Mouse (Mus musculus) thymus, postnatal 0 days (tissue): ENCODE data around the gene Col3a1. TPM values are rescaled to one million over a fixed set of nuclear protein-coding genes. Genes with fewer than 3 reads are reported as not detected.

Experiments used
- DNase-seq: peaks from one replicate; pipeline ENCODE4 v3.0.0-alpha.2; 2015; ENCODE audit warnings: low spot score
- polyA plus RNA-seq: library from polyadenylated mRNA; unstranded; fragments of >200 nt; fragmentation: Nextera tagmentation; extraction: Ambion mirVana; gene quantifications from 2 replicates; pipeline ENCODE4 v1.2.1, GENCODE M21; 2015

The Col3a1 gene
- polyA plus RNA-seq: 166 and 193 TPM in 2 replicates

DNA sequence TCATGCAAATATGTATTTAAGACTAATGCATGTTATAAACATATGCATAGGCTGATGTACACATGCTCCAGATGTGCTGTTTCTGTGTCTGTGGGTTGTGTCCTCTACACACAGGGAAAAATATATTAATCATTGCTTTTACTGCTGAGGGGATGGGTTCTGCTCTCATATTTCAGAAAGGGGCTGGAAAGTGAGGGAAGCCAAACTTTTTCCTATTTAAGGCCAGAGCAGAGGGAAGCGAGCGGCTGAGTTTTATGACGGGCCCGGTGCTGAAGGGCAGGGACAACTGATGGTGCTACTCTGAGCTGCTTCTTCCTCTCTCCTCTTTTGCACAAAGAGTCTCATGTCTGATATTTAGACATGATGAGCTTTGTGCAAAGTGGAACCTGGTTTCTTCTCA is at the start of gene Col3a1:
Gene Col3a1, plus strand, starts transcription at position 151 of the 400 bp plus-strand sequence.
- no peak for DNase-seq

DNA sequence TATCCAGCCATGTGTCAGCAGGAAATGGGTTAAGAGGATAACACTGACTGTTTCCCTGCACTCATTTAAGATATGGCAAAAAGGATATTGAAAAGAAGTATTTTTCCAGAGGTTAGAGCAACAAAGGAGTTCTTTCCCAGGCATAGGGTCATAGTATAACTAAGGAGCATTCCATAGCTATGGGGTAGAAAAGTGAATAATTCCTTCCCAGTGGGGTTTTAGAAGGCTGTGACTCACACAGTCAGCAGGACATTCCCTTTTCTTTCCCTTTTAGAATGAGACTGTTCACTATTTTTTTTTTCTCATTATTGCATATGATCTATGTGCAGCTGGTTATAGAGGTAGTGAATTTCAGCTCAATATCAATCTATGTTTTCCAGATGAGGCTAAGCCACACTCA is 41.9 kb upstream of the Col3a1 start:
- no peak for DNase-seq

DNA sequence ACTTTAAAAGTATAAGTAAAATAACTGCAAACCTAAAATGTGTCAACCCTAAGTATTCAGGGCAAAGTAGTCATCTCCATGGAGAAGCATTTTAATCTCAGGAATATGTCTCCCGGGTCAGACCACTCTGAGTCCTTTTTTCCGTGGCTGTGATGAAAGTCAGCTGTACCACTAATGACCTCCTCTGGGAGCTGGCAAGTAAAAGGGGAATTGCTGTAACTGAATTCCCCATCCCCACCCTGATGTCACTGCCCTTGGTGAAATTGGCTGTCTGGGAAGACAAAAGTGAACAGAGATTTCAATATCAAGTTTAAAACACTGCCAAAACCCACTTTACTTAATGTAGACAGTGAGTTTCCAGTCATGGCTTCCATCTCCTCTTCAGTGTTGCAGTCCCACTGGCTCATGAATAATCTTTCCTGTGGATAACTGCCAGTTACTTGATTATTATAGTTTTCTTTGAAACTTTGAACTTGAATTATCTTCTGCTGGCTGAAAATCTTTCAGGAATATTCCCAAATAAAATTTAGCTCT is 35.3 kb upstream of the Col3a1 start:
- no peak for DNase-seq

DNA sequence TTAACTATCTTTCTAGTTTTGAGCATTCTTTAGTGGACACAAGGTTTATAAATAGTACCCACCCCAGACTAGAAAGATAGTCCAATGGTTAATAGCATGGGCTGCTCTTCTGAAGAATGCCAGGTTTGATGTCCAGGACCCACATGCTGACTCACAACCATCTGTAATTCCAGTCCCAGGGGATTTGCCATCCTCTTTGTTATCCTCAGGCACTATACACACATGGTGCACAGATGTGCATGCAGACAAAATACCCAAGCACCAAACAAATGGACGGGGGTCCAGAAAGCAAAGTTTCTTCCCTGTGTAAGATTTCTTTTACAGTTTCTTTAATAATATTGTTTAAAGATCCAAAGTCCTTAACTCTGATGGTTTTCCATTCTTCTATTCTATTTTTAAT is 23.4 kb upstream of the Col3a1 start:
- DNase-seq: no peak

DNA sequence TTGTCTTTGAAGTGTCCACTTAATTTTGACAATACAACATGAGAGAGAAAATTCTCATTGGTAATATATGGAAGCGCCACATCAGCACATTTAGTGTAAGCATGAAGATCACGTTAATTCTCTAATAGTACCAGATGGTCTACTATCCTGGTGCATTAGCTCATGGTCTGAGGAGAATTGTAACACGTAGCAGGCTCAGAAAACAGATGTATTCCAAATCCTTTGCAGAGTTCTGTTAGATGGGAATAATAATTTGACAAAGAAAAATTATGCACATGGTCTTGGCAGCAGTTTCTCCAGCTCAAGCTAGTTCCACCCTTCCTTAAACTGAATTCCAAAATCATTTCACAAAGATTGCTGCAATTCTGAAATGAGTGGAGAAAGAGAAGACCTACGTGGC is 21.3 kb upstream of the Col3a1 start:
- no peak for DNase-seq

DNA sequence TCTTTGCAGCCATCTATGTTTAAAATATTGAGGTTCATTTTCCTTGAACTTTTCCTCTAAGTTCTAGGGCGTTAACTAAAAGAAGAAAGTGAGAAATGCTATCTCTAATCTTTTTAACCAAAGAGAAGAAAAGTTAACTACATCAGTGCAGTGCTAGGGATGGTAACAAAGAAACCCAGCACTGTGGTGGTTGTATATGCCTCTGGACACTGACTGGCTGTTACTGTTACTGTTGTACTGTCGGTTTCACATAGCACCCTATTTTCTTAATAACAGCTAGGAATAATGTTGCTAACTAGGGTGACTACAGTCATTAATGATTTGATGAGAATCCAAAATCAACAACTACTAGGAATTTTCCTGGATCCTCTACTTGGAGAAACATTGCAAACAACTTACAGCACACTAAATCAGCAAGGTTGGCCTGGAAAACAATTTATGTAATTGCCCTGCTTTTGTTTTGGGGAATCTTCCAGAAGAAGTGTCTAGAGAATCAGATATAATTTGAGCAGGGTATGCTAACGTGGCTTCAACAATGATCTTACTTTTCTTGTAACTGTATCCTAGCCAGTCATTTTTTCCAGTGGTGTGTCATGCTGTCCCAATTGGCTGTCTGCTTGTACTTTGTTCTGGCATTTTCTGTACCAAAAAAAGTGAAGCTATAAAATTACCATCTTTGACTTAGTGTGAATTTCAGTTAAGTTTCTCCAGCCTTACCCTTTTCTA is 11.8 kb upstream of the Col3a1 start:
- no peak for DNase-seq

DNA sequence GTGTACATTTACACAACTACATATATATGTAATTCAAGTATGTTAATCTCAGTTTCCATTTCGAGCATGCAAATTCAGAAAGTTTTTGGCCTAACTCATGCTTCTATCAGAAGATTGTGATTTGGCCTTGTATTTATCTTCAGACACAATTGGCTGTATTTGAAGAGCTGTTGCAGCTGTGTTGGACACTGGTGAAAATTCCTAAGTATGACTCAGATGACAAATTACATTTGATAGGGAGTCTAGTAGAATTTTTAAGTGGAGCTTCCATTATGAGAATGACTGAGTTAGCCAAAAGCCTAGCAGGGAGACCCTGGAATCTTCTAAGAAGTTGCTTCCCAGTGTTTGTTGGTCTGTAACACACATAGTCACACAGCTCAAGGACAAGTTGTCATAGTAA is 7.1 kb upstream of the Col3a1 start:
- no peak for DNase-seq

GRCm38 (mm10) chr1:45309015-45309414 is 2.3 kb upstream of the Col3a1 start:
- no peak for DNase-seq

GRCm38 (mm10) chr1:45311962-45312361 is 624 bp downstream of the Col3a1 start:
- DNase-seq: no peak

DNA sequence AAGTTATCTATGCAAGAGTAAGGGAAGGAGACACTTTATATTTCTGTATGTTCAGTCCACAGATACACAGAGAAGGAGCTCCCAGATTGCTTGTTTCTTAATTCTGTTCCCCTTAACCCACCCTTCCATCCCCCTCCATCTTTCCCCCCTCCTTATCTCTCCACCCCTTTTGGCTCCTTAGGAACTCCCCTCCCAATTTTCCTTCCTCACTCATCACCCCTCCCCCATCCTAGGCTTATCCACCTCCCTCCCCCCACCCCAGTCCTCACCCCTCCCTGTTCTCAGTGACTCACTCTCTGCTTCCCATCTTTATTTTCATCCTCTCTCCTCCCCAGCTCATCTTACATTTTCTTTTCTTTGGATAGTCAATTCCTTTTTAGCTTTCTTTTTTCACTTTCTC is 1.5 kb downstream of the Col3a1 start:
- no peak for DNase-seq

DNA sequence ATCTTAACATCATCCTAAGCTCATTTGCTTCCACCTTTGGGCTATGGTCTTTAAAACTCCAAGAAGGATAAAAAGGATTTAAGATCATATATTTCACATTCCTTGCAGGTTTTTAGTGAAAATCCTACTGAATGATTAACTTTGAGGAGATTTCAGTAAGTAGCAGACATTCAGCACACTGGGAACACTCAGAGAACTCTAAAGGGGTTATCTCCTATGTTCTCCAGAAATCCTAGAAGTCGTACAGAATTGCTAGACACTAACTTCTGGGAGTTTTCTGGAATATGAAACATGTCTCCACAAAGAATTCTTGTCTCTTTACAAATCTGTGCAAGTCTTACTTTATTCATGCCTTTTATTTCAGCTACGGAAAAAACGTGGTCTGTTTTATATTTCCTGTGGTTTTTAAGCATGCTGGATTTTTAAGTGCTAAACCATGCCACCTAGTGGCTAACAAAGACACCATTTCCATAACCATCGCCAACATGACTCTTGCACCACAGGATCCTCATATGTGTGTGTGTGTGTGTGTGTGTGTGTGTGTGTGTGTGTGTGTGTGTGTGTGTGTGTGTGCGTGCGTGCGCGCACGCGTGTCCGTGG is 2.5 kb downstream of the Col3a1 start:
- peak; percentile 23 for DNase-seq

DNA sequence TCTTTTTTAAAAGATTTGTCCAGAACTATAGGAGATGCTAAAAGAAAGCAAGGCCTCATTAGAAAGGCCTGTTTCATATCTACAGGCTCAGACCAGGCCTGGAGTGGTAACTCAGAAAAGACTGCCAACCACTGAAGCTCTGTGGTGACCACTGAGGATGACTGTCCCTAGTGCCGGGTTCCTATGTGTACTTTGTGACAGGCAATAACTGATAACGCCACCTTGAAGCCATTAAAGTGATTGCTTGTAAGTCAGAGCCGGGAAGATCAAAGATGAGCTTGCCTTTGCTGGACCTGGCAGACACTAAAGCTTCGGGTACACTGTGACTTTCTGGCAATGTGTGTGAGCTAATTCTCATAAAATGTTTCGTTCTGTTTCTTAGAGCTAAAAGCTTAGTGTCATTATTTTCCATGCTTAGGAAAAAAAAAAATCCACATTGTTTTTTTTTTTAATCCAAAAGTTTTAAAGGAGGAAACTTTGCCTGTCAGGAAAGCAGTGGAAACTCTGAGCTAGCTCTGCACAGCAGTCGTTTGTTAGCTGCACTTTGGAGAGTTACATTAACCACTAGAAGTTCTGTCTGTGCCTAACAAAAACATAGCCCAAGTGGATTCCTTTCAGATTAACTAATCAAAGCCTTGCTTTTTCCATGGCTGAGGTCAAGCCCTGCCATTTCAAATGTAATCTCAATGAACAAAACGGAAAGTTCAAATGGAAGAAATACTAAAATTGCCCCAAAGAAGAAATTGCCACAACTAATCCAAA is 4.6 kb downstream of the Col3a1 start:
- no peak for DNase-seq

DNA sequence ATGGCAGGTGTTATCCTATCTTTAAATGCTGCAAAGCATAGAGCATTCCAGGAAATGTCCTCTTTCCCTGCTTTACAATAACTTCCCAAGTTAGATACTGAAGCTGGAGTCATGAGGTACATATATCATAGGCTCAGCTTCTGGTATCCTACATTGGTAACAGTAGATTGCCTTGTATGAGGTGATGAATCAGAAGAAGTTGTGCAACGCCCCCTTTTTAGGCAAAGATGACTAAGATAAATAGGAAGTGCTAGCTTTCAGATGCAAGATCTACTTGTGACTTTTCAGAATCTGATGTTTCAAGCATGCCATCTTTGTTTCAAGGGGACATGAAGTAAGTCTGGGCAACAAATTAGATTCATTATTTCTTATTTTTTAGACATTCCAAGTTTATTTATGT is 6.9 kb downstream of the Col3a1 start:
- no peak for DNase-seq

GRCm38 (mm10) chr1:45320861-45321260 is 9.5 kb downstream of the Col3a1 start:
- DNase-seq: no peak

DNA sequence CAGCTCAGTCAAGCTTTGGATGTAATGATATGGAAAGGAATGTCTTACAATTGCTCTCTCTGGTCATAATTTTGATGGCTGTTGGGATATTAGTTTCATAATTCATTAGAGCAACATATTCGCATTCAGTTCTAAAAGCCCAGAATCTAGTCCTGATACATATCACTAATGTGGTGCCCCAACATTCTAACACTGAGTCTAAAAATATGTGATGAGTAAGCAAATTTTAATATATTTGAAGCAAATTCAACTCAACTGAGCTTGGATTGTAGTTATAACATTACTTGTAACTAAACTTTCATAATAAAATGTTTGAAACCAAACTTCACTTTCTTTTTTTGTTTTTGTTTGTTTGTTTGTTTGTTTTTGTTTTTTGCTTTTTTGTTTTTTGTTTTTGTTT is 17.8 kb downstream of the Col3a1 start:
- DNase-seq: no peak

GRCm38 (mm10) chr1:45355944-45356343 is 44.6 kb downstream of the Col3a1 start:
- no peak for DNase-seq

DNA sequence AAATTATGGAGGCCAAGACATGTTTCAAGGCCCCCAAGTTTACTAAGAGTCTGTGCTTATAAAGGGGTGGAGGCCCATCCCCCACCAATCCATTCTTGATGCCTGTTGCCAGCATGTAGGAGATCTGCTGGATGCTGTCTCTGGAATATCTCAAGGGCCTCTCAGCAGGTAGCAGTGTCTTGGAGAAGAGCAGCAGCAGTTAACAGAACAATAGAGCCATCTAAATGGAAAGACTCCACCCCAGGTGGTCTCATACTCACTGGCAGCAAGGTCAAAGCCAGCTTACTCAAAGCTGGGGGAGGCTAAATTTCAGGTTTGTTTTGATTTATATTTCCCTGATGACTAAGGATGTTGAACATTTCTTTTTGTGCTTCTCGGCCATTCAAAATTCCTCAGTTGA is 46.7 kb downstream of the Col3a1 start:
- DNase-seq: no peak

- DNase-seq: no peak
These were observed 47.8 kb downstream of the Col3a1 start for GRCm38 (mm10) chr1:45359147-45359546.

DNA sequence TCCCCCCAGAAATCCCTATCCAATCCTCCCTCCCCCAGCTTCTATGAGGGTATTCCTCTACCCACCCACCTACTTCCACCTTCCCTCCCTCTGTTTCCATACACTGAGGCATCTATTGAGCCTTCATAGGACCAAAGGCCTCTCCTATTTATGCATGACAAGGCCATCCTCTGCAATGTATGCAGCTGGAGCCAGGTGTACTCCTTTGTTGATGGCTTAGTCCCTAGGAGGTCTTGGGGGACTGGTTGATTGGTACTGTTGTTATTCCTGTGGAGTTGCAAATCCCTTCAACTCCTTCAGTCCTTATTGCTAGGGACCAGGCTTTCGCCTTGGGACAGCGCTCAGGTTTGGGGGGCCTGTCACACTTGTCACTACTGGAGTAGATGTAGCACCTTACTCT is 48.3 kb downstream of the Col3a1 start:
- no peak for DNase-seq

- DNase-seq: no peak
These were observed 51.9 kb downstream of the Col3a1 start for GRCm38 (mm10) chr1:45363274-45363673.

- DNase-seq: no peak
These were observed 54.1 kb downstream of the Col3a1 start for GRCm38 (mm10) chr1:45365427-45365826.

DNA sequence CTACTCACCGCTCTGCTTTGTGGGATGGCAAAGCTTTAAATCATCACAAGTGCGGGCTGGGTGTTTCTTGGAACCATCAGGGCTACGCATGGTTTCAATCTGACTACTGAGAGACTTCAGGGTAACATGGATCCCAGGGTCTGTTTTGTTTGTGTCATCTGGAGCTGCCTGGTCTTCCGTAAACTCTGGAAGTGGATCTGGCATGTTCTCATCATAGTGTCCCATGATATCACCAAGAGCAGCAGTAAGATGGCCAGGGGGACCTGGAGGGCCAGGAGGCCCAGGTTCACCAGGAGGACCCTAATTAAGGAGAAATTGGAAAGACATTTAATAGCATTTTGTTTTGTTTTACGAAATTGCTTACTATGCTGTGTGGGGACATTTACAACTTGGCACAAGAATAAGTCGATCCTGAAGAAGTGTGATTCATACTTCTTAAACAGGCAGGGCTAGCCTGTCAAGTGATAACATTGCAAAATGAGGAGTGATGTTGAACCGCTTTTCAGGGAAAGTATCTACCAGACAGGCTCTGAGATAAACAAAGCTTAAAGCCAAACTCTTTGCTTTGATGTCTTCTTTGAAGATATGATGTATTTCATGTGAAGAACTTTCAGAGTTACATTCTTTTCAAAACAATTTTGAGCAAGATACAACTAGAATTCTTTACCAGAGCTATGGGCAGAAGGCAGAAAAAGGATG is 68.8 kb downstream of the Col3a1 start:
- no peak for DNase-seq
